Mouse (Mus musculus): ENCODE results near the gene Rpl26. TPM values are rescaled to one million over a fixed set of nuclear protein-coding genes. Genes with fewer than 3 reads are reported as not detected.
"Not testable (repeated sequence)": the region's sequence is repeated elsewhere in the genome, so short reads cannot be mapped to it uniquely, and the experiment has no call there.

Rpl26 gene
- total RNA-seq, 2 experiments from 2014 or later: 627 to 764 TPM

DNA sequence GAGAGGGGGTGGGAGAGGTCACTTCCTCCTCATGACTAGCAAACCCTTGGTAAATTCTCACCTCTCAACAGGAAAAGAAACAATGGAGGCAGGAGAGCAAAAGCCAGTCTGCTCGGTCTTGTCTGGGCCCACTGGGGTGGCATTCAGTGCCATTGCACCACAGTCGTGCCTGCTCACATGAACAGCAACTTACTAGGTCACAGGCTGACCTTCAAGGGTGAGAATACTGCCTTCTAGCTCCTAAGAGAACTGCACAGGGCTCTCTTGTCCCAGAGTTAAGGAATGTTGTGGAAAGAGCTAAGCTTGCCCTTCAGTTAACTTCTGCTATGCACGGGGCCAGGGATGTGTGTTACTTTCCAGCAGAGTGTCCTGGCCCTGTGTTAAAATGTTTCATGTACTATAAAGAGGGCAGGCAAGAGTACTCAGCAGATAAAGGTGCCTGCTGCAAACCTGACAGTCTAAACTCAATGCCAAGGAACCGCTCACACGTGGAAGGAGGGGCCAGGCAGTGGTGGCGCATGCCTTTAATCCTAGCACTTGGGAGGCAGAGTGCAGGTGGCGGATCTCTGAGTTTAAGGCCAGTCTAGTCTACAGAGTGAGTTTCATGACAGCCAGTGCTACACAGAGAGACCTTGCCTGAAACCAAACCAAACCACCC is 7.6 kb downstream of the Rpl26 start:
- DNase-seq (ENCODE audit: extremely low spot score in 1 of 2, low spot score in 1 of 2): no peak

DNA sequence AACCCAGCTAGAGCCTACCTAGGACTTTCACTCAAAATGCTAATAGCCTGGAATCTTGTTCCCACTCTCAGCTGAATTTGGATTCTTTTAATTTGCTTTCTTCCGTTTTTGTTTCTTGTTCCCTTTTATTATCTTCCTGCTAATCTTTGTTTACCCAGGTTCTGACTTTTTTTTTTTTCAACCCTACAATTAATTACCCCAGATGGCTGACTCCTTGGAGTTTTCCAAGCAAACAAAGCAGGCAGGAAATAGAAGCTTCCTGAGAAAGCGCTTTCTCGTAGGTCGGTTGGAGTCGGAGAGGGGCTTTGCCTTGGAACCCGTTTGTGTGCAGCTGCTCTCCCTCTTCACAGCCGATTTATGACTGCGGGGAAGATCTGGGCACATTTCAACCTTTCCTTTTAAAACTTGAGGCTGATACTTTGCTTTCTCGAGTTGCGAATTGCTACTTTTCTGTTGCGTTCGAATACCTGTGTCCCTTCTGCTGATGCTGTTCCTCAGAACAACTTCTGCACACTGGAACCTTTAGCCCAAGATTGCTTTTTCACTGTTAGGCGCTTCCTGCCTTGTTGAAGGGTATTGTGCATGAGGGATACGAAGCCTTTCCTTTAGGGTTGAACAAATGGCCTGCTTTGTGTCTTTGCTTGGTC is 10.3 kb downstream of the Rpl26 start:
- DNase-seq (ENCODE audit: extremely low spot score in 1 of 2, low spot score in 1 of 2): no peak

DNA sequence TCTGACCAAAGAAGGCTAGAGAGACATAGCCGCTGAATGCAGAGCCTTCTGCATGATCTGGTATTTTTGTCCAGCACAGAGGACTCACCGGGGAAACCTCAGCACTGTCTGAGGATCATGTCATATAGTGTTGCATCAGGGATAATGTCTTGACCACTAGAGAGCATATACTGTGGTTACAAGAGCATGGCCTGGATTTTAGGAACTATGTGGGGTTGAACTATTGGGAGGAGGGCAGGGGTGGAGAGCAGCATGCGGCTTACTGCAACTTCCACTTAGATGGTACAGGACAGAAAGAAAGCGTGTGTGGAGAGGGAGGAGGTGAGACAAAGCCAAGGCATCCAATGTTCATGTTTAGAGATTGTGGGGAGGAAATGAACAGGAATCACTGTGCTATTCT is 13.2 kb downstream of the Rpl26 start:
- no peak for DNase-seq (ENCODE audit: extremely low spot score in 1 of 2, low spot score in 1 of 2)

DNA sequence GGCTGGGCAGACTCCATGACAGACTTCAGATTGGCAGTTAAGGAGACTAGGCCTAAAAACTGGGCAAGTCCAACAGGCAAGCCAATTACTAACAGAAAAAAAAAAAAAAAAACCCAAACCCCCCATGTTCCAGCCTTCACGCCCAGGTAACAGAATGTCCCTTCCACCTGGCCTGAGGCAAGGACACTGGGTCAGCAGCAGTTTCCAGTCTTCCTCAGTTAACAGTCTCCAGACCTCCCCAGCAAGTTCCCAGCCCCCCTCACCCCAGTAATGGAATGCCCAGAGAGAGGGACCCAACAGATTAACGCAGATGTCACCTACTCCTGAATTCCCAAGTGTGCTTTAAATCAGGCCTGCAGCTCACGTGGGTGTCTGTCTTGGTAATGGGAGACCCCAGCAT is 21.8 kb downstream of the Rpl26 start:
- no peak for DNase-seq (ENCODE audit: extremely low spot score in 1 of 2, low spot score in 1 of 2)

DNA sequence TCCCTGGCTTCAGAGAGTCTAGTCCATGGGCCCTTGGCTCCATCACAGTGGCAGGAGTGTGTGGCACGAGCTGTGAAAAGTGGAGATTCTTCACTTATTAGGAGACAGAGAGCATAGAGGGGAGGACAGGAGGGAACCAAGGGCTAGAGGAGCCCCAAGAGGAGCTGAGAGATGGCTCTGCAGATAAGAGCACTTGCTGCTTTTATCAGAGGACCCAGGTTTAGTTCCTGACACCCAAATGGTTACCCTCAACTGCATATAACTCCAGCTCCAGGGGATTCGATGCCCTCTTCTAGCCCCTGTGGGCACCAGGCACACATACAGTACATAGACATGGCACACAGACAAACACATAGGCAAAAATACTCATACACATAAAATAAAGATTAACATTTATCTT is 23.4 kb downstream of the Rpl26 start:
- no peak for DNase-seq (ENCODE audit: extremely low spot score in 1 of 2, low spot score in 1 of 2)

DNA sequence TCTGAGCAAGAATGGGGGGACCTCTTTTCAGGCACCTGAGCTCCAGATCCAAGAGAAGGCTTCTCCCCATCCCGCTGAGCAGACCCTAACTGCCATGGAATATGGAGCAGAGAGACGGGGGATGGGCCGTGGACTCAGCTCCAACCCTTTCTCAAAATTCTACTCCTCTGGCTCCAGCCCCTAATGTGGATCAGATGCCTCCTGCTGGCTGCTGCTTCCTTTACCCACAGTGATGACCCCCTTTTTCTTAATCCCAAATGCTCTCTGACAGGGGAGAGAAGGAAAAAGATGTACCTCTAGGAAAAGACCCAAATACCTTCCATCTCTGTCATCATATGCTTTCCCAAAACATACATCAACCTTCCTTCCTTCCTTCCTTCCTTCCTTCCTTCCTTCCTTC is 25.6 kb downstream of the Rpl26 start, which contains the start of gene Odf4:
TSS of gene Odf4 (minus strand) at position 101 of the 400 bp plus-strand sequence.
- DNase-seq (ENCODE audit: extremely low spot score in 1 of 2, low spot score in 1 of 2): no peak

DNA sequence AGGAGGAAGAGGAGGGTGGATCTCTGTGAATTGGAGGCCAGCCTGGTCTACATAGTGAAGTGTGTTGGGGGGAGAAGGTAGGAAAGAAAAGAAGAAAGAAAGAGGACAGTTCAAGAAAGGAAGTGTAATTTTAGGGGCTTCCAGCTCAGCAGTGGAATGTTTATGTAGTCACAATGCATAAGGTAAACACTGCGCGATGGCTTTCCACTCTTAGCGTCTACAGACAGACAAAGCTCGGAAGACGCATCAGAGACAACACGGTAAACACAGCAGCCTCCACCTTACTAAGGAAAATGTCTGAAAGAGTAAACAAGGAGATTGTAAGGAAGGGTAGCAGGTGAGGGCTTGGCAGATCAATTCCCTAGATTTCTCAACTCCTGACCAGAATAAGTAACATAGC is 28.6 kb downstream of the Rpl26 start:
- no peak for DNase-seq (ENCODE audit: extremely low spot score in 1 of 2, low spot score in 1 of 2)

DNA sequence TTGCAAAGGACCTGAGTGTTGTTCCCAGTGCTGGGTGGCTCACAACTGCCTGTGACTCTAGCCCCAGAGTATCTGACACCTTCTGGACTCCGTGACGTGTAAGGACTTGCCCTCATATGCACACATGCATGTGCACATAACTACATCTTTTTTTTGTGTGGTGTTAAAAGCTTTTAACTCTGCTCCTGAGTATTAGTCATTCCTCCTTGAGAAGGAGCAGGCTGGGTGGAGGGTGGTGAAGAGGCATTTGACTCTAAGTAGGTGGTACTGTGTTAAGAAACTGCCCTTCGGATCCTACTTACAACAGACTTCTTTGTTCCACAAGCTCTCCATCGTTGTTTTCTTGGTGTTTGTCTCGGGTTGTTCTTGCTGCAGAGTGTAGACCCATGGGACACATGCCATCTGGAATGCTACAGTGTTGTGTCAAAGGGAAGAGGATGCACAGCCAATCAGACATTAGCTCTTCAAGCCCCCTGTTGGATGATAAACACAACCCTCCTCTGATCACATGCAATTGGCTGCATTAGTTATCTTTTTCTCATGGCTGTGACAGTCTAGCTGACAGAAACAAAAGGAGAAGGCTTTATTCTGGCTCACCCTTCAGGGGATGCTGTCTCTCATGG is 32.6 kb downstream of the Rpl26 start:
- no peak for DNase-seq (ENCODE audit: extremely low spot score in 1 of 2, low spot score in 1 of 2)

DNA sequence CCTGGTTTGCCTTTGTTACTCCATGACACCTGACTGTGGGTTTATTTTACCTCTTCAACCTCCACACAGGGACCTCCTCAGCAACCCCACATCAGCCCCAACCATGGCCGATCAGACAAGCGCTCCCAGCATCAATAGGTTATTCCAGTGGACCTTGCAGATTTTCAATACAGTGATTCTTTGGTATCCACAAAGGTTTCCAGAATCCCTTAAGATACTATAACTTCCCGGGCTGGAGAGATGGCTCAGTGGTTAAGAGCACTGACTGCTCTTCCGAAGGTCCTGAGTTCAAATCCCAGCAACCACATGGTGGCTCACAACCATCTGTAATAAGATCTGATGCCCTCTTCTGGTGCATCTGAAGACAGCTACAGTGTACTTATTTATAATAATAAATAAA is 35.6 kb downstream of the Rpl26 start:
- not testable (repeated sequence) for DNase-seq (ENCODE audit: extremely low spot score in 1 of 2, low spot score in 1 of 2)

DNA sequence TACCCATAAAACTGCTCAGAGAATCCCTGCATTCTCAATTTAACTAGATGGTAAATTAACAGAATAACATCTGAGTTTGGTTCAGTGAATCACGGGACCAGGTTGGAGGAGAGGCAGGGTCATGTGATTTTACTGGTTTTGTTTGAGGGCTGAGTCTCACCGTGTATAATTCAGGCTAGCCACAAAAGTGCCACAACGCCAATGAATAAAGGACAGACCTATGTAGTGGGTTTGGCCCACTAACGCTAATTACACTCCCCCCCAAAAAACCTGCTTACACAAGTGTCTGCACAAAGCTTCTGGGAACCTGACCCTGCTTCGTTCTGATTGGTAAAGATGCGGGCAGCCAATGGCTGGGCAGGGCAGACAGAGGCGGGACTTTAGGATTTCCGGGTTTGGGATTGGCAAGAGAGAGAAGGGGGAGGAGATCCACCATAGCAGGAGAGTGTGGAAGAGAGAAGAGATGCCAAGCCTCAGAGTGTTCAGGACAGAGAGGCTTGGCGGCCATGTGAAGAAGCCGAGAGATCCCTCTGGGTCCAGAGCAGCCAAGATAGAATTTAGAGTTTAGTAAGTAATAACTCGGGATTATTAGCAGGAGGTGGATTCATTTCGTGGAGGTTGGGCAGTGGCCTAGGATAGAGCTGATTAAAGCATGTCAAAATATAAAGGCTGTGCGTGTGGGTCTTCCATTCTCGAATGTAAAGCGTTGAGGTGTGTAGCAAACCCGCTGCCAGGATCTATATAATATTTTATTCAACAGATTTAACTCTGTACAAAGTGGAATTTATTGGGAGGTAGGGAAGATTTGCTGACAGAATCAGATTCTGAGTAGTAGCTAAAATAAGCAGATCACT is 38.3 kb downstream of the Rpl26 start:
- peak; percentile 47 to 62 for DNase-seq (ENCODE audit: extremely low spot score in 1 of 2, low spot score in 1 of 2)

DNA sequence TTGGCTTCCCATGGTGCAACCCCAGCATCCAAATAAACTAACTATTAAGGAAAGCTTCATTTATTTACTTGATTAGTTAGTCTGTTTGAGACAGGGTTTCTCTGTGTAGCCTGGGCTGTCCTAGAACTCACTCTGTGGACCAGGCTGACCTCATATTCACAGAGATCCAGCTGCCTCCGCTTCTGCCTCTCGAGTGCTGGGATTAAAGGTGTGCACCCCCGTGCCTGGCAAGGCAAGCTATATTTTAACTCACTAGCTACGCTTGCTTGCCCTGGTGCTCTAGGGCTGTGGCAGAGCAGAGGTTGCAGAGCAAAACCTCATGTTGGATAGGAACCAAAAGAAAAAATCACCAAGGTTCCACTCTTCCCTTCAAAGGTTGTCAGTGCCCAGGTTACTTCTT is 39.1 kb downstream of the Rpl26 start:
- no peak for DNase-seq (ENCODE audit: extremely low spot score in 1 of 2, low spot score in 1 of 2)

DNA sequence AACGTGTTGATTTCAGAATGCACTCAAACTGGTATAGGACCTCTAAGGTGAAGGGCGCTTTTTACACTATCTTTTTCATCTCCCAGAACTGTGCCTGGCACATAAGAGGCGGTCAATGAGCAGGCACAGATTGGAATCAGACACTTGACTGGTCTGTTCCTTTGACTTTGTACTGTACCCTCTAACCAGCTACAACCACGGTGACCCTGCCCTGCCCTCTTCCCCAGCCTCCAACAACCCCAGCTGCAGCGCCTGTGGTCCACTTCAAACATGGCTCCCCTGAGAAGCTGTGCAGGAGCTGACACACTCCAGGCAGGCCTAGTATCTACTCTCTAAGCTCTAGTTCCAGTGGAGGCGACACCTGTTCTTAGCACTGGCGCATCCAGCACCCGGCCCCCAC is 41.3 kb downstream of the Rpl26 start:
- no peak for DNase-seq (ENCODE audit: extremely low spot score in 1 of 2, low spot score in 1 of 2)

DNA sequence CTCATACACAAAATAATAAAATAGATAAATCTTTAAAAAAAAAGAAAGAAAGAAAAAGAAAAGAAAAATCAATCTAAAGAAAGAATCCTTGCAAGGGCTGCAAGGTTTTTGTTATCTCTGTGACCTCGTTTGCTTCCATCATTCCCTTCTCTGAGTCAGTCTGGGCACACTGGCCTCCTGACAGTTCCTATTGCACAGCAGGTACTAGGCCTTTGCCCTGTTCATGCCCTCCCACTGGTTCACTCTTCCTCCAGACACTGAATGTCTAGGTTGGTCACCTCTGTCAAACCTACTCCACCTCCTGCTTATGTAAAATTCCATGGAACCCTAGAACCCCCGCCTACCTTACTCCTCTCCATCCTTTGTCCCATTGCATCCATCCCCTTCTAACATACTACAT is 43.9 kb downstream of the Rpl26 start:
- DNase-seq (ENCODE audit: extremely low spot score in 1 of 2, low spot score in 1 of 2): no peak

DNA sequence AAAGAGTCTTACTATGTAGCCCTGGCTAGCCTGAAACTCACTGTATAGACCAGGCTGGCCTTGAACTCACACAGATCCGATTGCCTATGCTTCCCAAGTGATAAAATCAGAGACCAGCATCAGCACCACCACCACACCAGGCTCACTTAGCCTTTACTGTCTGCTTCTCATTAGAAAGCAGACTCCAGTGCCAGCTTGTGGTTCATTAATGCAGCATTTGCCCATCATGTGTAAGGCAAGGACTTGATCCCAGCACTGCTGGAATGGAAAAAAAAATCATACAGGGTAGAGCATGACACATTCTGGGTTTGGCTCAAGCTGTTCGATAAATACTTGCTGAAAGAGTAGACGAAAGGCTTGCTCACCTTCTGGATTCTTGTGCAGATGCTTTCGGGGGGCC is 44.6 kb downstream of the Rpl26 start:
- no peak for DNase-seq (ENCODE audit: extremely low spot score in 1 of 2, low spot score in 1 of 2)

DNA sequence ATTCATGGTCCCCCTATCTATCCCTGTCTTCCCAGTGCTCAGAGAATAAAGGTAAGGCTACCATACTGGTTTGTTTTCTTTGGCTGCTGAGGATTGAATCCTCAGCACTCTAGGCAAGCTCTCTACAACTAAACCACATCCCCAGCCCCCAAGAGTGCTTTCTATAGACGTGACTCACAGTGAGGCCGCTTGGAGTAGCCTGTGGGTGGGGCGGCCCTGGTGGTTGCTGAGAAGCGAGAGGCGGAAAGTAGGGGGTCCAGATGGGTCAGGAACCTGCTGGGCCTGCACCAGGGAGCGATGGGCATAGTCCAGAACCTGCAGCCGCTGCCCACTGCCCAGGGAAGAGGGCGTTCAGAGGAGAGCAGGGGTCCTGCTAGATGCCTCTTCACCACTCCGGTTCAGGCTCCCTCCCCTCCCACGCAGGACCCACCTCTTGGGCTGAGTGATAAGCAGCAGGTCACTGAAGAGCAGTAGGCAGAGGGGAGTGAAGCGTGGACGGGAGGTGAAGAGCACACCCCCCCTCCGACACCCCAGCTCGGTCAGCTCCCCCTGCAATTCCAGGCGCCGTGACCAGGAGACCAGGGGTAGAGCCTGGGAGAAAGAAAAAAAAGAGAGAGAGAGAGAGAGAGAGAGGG is 45.5 kb downstream of the Rpl26 start:
- no peak for DNase-seq (ENCODE audit: extremely low spot score in 1 of 2, low spot score in 1 of 2)

DNA sequence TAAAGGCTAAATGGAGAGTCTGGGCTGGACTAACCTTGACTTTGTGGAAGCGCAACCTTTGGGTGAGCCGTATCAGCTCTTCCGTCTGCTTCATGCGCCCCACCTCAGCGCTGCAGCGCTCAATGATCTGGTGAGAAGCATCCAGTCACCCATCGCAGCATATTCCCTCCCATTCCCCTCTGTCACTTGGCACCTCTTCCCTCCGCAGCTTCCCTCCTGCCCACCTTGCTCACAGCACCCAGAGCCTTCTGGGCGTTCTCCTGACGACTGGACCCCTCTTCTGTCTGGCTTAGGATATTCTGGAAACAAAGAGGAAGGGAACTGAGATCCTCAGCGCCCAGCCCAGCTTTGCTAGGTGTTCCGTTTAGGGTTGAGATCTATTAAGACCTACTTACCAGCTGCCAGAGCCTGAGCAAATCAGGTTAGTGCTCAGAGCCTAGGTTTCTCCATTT is 46.2 kb downstream of the Rpl26 start:
- no peak for DNase-seq (ENCODE audit: extremely low spot score in 1 of 2, low spot score in 1 of 2)

DNA sequence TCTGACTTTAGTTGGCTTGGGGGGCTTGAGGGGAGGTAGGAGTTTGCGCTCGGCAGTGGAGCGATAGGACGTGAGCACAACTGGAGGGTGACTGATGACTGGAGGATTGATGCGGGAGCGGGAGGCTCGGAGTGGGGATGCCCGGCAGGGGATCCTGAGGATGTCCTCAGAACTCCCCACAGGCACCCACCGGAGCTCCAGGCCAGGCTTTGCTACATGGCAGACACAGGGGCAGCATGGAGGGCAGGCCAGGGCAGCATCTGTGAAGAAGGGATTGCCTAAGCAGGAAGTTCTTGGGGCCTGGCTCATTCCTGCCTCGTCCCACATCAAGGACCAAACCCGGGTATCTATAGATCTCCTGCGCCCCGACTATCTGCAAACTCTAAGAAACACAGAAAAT is 52.5 kb downstream of the Rpl26 start:
- DNase-seq (ENCODE audit: extremely low spot score in 1 of 2, low spot score in 1 of 2): no peak

DNA sequence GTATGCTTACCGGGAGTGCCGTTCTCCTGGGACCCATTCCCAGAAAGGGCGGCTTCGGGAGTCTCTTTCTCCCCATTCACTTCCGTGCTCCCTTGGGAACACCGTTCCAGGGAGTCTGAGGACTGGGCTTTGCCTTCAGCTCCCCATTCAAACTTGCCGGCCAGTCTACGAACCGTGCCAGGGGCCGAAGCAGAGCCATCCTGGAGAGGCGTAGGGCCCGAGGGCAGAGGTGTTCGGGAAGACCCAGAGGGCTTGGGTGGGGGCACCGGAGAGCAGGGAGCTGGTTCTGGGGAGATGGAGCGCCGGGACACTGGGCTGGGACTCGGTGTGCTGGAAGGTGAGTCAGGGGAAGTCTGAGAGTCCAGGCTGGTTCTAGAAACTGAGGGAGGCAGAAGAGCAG is 53.0 kb downstream of the Rpl26 start:
- DNase-seq (ENCODE audit: extremely low spot score in 1 of 2, low spot score in 1 of 2): no peak

DNA sequence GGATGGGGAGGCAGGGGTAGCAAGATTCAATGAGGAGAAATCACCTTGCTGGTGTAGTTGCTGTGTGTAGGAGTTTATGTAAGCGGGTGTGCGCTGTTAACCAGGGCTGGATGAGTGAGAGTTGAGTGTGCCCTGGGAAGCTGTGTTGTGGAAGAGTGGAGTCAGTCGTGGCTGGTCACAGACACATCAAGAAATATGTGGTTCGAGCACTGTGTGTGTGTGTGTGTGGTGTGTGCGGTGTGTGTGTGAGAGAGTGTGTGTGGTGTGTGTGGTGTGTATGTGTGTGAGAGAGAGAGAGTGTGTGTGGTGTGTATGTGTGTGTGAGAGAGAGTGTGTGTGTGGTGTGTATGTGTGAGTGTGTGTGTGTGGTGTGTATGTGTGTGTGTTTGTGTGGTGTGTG is 54.1 kb downstream of the Rpl26 start:
- no peak for DNase-seq (ENCODE audit: extremely low spot score in 1 of 2, low spot score in 1 of 2)

DNA sequence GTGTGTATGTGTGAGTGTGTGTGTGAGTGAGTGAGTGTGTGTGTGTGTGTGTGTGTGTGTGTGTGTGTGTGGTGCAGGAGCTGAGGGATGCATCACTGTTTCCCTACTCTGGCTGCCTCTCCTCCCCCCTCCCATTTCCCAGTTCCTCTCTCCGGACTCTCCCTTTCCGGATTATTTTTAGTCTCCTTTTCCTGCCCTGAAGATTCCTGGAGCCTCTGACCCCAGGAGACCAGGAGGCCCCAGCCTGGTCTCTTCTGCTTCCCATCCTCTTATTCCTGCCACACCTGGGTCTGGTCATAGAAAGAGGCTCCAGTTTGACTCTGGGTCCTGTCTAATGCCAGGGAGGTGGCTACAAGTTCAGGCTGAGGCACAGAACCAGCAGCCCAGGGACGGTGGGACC is 54.7 kb downstream of the Rpl26 start:
- no peak for DNase-seq (ENCODE audit: extremely low spot score in 1 of 2, low spot score in 1 of 2)
